In the genomic region with DNA sequence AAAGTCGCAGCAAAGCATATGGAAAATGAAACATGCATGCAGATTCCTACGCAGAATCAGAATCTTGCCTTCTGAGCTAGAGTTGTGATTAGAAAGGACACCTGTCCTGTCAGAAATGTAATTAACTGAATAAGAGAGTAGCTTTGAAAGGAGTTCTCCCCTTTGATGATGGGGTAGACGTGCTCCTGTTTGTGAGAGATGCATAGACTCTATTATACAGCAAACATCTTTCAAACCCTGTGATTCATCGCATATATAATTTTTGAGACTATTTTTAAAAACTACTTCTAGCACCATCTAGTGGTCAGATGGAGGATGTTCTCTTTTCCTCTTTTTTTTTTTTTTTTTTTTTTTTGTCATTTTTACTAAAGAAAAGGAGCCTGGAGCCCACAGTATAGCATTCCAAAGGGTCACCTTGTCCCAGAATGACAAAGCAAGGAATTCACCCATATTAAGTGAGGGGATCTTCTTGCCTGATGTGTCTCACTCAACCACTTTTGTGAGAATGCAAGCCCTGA, we compare ENCODE assay signal across 8 mouse cellular contexts.
DNase-seq lines count a peak whose midpoint lies in the region; ATAC-seq and TF ChIP-seq lines count a peak whose summit lies in the region.

No protein-coding gene starts in this region.

- peak overlapping the region; percentile 3; the same call in 1 of the 2 replicates for H3K4me3 ChIP-seq in heart, postnatal 0 days (ENCODE audit: low read depth, low read length)

- no peak overlapping the region for H3K27ac ChIP-seq in heart, postnatal 0 days (ENCODE audit: low read depth)

- H3K36me3 ChIP-seq in heart, postnatal 0 days (replicated peaks; ENCODE audit: control insufficient read depth, insufficient read depth, low read length), result no peaks in the 10 kb centered on the region

- no peaks in the 10 kb centered on the region for H3K27me3 ChIP-seq in heart, postnatal 0 days (ENCODE audit: control insufficient read depth, insufficient read depth, low read length)

- peak; percentile 19 for DNase-seq in heart, postnatal 0 days (ENCODE audit: low spot score)
- no peak for DNase-seq in heart, postnatal 25 days (ENCODE audit: low spot score)
- peak; percentile 2 for DNase-seq in cerebellum, adult 9-11 months
- DNase-seq in ovary, postnatal 36 days (ENCODE audit: low spot score), result no peak
- DNase-seq in spleen, postnatal 10 days (ENCODE audit: low spot score in 2 of 2), result no peak
- no peak for DNase-seq in urinary bladder, postnatal 4 days (ENCODE audit: low spot score in 2 of 2)

- 29% methylated on average over 4 of the region's 4 CpGs for WGBS in heart, postnatal 0 days

- H3K9me3 ChIP-seq in heart, postnatal 0 days (replicated peaks; ENCODE audit: control insufficient read depth, low read length), result no peaks in the 10 kb centered on the region

- TF ChIP-seq CTCF in heart, postnatal 0 days (IDR thresholded peaks at IDR 0.05; ENCODE audit: low read depth), result peak; percentile 46

- H3K4me2 ChIP-seq in heart, postnatal 0 days (ENCODE audit: low read depth, low read length), result peak overlapping the region; percentile 14

- intact Hi-C loops in heart, postnatal 25 days (cut with DNase I), result loop anchor here (1.0 to 2.0 kb wide), 3 partner anchors 27 to 276 kb away; a partner anchor contains a TSS

- H3K4me1 ChIP-seq in heart, postnatal 0 days (ENCODE audit: control insufficient read depth, insufficient read depth), result no peaks in the 10 kb centered on the region

- TF ChIP-seq EP300 in heart, postnatal 0 days (IDR thresholded peaks at IDR 0.05; ENCODE audit: low read depth), result no peak

- no peak overlapping the region for H3K9ac ChIP-seq in heart, postnatal 0 days (replicated peaks; ENCODE audit: low read depth, low read length)

- no peak for ATAC-seq in heart, postnatal 0 days (ENCODE audit: insufficient read depth, low read depth)
- peak; percentile 54 for ATAC-seq in CD4-positive, CD25-positive, alpha-beta regulatory T cell, adult 4 months
- peak; percentile 64 for ATAC-seq in megakaryocyte progenitor cell, adult 5-6 weeks (replicated peaks; ENCODE audit: poor library complexity)

Comparison
In these comparisons a context has a peak if more than half of its experiments do, and no peak if none do; other contexts are left out.
1. DNase-seq: peak in heart, postnatal 0 days (single experiment) and cerebellum, adult 9-11 months (single experiment); none in heart, postnatal 25 days (single experiment), ovary, postnatal 36 days (single experiment), spleen, postnatal 10 days (0 of 2) and urinary bladder, postnatal 4 days (0 of 2).